Mouse (Mus musculus) testis, adult 2 months (tissue): Measurements from ENCODE around the gene Ubl5.

ENCODE experiments used
- CTCF ChIP-seq: fragments of 200-500 bp; IDR thresholded peaks from 2 replicates; pipeline ENCODE4 v1.5.1; 2012; ENCODE audit warnings: low read depth, mild to moderate bottlenecking, inconsistent platforms, low read length, moderate library complexity; ENCODE audit not compliant: control insufficient read depth, insufficient read depth, insufficient replicate concordance
- POLR2A ChIP-seq: fragments of 200-500 bp; IDR thresholded peaks from 2 replicates; pipeline ENCODE4 v1.6.1; 2012; ENCODE audit warnings: low read depth, mild to moderate bottlenecking, inconsistent platforms, low read length, moderate library complexity; ENCODE audit not compliant: control insufficient read depth

DNA sequence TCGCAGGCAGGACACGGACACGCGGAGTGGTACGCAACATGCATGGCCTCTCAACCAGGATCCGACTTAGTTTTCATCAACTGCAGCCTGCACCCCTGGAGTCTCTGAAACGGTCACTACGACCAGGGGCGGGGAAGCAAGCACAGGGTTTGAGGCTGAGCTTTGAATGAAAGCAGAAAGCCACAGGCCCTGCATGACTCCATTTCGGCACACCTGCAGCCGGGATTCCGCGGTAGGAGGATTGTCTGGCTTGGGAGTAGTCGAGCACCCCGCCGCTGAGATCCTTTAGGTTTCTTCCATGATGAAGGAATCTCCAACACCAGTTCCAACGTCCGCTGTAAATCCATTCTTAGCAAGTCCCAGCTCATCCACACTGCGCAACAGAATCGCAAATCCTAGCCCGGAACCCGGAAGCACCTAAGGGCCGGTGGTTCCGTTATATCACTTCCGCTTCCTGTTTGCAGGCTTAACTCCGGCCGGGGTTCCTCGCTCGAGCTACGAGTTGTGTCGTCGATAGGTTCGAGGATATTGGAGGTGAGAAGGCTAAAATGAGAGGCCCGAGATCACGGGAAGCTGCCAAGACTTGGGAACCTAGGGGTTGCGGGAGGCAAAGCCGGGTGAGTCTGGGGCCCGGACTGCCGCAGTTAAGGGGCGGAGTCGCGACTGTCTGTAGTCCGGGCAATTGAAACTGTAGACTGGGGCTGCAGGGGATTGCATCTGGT, 1.8 kb downstream of the Ubl5 start, which contains the start of gene Fbxl12:
- TF ChIP-seq POLR2A (peak; percentile 69), CTCF (no peak)
